Mouse (Mus musculus): Measurements from ENCODE around the gene Arid1a.

- no peak for TF ChIP-seq POLR2A (IDR thresholded peaks at IDR 0.05; ENCODE audit: low read depth, low read length)
- no peak for TF ChIP-seq CTCF (IDR thresholded peaks at IDR 0.05; ENCODE audit: borderline replicate concordance, insufficient read depth, low read length)
Observed at GRCm38 (mm10) chr4:133677266-133677665, 79.3 kb downstream of the Arid1a start.

Measured in embryonic fibroblast, embryonic 13.5 days (primary cell).